ENCODE assay signal across 11 mouse cellular contexts in the genomic region with DNA sequence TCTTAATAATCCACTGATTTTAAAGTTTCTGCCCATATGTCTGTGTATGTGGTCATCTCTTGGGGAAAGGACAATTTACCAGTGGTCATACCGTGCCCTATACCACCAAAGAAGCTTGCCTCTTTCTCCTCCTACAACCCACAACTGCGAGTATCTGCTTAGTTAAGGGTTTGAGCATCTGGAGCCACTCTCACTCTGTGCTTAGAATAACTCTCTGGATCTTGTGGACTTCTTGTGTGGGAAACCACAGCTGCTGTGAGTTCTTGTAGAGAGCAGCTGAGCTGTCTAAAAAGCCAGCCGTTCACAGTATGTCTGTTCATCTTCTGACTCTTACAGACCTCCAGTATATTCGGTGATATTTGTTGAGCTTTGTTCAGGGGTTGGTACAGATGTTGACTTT.
DNase-seq lines count a peak whose midpoint lies in the region.
"Had no signal": no experiment of that assay in that cellular context is flagged by ENCODE, and none has a peak within 500 bp of the region (broad histone marks: within the 10 kb centered on the region; RNA-seq: fewer than 3 reads in every experiment).

No protein-coding gene starts in this region.

- peak; percentile 35 for DNase-seq in left cerebral cortex, adult 11 months (ENCODE audit: low spot score)
- no peak for DNase-seq in left cerebral cortex, postnatal 4 days
- DNase-seq in frontal cortex, postnatal 36 days (ENCODE audit: low spot score in 2 of 2) = peak; percentile 30 to 78
- DNase-seq in left cerebral cortex, postnatal 14 days (ENCODE audit: low spot score in 2 of 2) = peak; percentile 48 to 62
- peak; percentile 78 for DNase-seq in telencephalon, adult 2 months (ENCODE audit: low read depth, low spot score)
- no peak for DNase-seq in heart, adult 11 months
- DNase-seq in cerebellum, adult 11 months = no peak
- DNase-seq: adrenal gland, postnatal 10 days; cerebellum, adult 9-10 months; gastrocnemius, postnatal 10 days; lung, adult 18-20 months had no signal

- intact Hi-C loops in left cerebral cortex, postnatal 4 days (cut with DNase I) = no loop called here
- intact Hi-C loops in left cerebral cortex, postnatal 14 days (cut with DNase I) = no loop called here

Comparison
In these comparisons a context has a peak if more than half of its experiments do, and no peak if none do; other contexts are left out.
1. DNase-seq: peak in left cerebral cortex, adult 11 months (single experiment), frontal cortex, postnatal 36 days (2 of 2), left cerebral cortex, postnatal 14 days (2 of 2) and telencephalon, adult 2 months (single experiment); none in left cerebral cortex, postnatal 4 days (single experiment), heart, adult 11 months (single experiment) and cerebellum, adult 11 months (single experiment).